Mouse (Mus musculus): ENCODE data around the gene Mcm2.

The Mcm2 gene

DNA sequence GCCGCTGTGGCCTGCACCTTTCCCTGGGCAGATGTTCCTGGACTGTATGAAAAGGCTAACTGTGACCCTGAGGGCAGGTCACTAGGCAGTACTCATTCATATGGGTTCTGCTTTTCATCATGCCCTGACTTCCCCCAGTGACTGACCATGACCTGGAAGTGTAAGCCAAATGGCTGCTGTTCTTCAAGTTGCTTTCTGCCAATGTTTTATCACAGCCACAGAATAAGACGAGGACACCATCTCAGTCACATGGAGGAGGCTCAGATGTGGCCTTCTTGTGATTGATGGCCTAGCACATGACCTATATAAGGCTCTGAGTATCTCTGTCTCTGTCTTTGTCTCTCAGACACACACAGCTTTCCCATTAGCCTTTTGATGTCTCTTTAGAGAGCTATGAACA lies 51.0 kb downstream of the Mcm2 start:
- no peak for DNase-seq (ENCODE audit: low spot score in 2 of 2)

DNA sequence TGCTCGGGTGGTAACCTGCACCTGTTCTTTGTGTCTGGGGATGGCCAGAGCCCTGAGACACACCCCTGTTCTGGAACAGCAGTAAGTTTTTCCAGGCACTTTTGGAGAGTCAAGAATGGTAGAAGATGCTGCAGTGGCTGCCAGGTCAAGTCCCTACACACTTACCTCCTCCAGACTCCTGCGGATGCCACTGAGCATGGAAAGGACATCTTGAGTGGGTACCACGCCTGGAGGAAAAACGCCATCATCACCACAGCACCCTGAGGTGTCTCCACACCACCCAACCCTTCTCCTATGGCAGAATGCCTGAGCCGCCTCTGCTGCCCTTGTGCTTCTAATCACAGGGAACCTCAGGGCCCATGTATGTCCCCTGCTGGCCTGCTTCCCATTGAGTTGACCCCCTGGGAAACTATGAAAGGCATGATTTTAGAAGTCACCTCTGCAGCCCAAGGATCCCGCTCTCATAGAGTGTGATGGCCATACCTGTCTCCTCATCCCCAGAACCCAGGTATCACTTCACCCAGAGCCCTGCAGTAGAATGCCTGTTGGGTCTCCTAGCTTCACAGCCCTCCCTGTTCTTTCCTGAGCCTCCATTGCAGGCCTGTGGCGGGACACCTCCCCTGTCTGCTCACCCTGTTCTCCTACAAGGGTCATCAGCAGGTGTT lies 53.5 kb downstream of the Mcm2 start:
- no peak for DNase-seq (ENCODE audit: low spot score in 2 of 2)

DNA sequence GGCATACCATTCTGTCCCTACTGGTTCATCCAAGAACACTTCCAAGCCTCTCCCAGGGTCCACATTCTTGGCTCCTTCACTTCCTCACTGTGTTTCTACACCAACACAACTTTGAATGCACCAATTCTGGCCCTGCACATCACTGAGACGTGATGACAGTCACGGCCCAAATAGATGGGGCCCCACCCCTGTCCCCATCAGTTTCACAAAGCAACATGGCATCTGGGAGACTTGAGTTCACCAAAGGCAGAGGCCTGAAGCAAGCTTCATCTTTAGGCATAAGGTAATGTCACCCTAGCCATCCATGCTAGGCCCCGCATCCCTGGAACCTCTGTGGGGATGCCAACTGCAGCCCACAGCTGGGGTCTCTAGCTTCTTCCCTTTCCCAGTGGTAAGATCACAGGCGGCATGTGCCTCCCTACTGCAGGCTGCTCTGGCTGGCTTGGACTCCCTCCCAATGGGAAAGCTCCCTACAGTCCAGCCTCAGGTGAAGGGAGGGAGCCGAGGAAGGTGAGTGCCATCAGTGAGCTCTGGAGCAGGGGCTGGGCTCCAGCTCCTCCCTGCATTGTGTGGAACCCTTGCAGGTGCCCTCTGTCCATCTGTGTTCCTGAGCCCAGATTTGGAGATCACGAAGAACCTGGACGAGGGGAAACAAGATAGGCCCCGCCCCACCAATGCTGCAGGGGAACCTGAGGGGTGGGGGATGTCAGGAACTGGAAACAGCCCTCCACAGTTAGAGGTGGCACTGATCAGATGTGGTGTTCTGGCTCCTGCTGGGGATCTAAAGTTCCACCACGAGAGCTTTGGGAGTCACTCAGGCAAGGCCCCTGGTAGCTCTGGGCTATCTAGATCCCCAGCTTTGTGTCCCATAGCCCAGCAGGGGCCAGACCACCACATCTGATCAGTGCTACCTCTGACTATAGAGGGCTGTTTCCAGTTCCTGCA lies 54.5 kb downstream of the Mcm2 start:
- DNase-seq (ENCODE audit: low spot score in 2 of 2), result no peak

DNA sequence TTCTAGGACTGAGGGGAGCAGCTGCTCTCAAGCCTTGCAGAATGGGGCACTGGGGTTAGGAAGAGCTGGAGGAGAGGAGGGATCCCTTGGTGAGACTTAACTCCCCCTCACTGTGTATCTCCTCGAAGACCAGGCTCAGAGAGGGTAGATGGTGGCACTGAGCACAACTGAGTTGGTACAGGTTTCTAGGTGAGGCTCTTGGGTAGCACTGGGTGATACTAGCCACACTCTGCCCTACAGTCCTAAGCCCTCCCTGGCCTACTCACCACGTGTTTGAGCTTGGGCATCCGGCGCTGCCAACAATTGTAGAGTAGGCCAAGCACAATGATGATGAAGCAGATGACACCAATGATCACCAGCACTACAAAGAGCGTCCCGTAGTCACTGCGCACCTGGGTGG lies 55.3 kb downstream of the Mcm2 start:
- no peak for DNase-seq (ENCODE audit: low spot score in 2 of 2)

DNA sequence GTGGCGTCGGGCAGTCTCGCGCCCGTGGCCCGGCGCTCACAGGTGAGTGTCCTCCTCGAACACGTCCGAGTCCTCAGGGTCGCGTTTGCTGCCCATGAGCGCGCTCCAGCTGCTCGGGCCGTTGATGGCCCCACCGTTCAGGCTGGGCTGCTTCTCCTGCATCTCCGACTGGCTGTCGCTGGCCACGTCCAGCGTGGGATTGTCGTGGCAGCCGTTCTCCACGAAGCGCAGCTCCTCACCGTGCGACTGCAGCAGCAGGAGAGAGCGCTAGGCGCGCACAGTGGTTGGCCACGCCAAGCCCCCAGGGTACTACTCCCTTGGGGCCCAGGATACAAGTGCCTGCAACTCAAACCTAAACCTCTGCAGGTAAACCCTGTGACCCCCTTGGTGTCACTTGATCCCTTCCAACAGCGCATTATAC lies 55.8 kb downstream of the Mcm2 start:
- DNase-seq (ENCODE audit: low spot score in 2 of 2), result no peak

DNA sequence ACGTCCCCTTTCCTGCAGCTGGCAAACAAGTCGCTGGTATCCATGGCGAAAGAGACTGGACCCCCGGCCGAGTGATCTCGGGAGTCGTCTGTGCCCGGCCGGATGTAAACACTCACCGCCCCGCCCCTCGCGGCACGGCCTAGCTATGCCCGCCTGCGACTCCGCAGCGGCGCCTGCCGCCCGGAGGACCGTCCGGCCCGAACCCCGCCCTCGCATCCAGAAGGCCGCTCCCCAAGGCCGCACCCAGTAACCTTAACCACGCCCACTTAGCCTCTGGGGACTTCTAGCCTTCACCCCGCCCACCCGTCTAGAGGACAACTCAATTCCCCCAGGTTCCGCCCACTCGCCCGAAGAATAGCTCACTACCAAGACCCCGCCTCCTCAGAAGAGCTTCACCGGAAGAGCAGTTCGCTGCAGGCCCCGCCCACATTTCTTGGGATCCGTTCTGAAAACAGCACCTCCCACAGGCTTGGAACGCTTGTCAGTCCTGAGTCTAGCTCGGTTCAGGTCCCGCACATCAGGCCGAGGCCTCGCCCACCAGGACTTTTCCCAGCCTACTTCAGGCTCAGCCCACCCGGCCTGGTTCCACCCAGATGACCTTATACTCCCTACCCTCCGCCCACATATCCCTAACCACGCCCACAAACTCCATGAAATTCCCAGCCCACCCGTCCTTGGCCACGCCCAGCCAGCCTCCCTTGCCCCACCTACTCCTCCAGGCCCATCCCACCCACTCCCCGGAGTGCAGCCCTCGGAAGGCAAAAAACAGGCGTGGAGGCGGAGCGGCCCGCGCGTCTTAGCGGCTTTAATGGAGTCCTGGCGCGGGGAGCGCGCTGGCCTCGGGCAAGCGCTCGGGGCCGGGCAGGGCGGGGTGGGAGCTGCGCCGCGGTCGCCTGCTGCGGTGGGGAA lies 56.5 kb downstream of the Mcm2 start, which contains the start of gene Abtb1:
Gene Abtb1 (minus strand): TSS at position 204 of the 909 bp plus-strand sequence.
- peak; percentile 99 to 100 for DNase-seq (ENCODE audit: low spot score in 2 of 2)

DNA sequence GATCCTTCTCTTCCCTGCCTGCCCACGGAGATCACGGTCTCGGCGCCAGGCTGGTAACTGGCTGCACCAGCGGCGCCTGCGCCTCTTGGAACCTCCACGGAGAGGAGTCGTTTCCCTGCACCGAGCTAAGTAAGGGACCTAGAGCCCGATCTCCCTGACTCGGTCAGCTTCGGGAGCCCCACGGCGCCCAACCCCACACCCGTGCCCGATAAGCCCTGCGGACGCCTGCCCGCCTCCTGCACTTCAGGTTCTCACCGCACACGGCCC lies 57.1 kb downstream of the Mcm2 start:
- DNase-seq (ENCODE audit: low spot score in 2 of 2), result no peak

DNA sequence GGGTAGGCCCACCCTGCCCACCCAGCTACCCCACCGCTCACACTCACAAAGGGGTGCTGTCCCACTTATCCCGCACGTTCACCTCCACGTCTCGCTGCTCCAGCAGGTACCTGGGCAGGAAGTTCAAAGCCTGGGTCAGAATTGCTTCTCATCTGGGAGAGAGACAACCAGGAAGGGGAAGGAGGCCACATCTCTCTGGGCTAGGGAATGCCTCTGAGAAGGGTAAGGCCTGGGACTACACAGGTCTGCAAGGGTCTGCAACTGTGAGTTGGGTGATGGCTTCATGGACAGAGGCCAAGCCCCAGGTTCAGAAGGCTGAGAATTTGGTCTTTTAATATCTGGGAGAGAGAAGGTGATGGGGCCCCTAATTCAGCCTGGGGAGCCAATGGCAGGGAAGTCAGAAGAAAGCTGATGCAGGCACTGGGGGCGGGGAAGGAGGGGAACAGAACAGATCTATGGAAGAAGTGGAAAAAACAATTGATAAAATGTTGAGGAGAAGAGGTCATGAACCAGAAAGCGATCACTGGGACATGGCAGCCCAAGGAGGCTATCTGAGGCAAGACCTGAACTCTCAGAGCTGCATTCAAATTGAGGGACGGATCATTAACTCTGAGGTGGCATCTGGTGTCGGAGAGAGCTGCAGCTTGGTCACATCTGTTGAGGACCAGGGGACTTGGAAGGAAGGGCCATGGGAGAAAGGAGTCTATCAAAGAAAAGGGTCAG lies 57.6 kb downstream of the Mcm2 start:
- no peak for DNase-seq (ENCODE audit: low spot score in 2 of 2)

DNA sequence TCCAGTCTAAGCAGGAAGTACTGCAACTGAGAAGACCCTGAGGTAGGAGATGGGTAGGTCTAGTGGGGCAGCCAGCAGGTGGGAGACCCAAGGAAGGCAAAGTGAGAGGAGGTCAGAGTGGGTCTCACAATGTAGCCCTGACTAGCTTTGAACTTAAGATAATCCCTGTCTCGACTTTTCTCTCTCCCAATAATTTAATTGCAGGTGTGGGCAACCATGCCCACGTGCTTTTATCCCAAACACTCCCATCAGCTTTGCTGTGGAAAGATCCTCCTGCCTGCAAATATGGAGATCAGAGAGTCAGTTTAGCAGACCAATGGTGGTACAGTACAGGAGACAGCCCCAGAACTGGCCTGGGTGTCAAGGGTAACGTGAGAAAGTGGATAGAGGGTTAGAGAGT lies 58.4 kb downstream of the Mcm2 start:
- no peak for DNase-seq (ENCODE audit: low spot score in 2 of 2)

DNA sequence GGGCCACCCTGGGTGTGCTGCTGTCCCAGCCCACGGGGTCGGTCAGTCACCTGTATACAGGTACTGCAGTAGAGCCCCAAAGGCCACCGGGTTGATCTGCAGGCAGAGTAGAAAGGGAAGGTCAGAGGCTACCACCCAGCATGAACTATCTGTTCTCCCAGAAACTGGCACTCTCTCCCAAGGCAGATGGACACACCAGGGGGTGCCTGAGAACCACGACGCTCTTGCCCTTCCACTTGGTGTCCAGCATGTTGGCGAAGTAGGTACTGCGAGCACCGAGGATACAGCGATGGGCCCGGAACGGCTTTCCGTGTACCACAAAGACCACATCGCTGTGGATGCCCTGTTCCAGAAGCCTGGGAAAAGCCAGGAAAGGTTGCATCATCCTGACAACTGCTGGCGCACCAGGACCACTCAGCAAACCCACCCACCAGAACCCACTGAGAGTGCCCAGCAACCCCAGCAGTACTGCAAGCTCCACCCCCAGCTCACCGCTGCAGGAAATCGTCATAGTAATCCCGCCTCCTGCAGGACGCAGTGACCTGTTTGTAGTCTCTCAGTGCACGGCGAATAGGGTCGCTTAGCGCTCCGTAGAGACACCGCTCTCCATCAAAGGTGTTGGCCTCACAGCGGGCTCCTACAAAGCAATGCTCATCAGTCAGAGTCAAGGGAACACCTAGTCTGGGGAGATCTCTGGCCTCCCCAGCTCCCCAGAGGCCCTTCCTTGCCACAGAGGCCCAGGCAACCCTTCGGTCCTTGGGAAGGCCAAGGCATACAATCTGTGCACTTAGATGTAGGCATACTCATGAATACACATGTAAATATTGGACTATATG lies 59.2 kb downstream of the Mcm2 start:
- no peak for DNase-seq (ENCODE audit: low spot score in 2 of 2)

DNA sequence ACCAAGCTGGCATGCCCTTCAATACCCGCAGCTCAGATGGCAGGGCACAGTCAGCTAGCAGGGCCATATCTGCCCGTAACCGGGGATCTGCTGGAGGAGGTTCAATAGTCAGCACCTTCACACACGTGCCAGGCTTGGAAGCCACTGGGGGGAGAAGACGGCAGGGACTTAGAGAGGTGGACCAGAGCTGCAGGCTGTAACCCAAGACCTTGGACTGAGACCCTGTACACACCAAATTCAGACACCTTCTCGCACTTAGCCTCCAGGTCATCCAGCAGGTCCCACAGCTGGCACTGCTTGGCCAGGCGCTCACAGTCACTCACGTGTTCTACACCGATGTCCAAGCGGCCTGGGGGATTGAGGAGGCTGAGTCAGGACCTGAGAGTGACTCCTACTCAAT lies 60.0 kb downstream of the Mcm2 start:
- DNase-seq (ENCODE audit: low spot score in 2 of 2), result no peak

DNA sequence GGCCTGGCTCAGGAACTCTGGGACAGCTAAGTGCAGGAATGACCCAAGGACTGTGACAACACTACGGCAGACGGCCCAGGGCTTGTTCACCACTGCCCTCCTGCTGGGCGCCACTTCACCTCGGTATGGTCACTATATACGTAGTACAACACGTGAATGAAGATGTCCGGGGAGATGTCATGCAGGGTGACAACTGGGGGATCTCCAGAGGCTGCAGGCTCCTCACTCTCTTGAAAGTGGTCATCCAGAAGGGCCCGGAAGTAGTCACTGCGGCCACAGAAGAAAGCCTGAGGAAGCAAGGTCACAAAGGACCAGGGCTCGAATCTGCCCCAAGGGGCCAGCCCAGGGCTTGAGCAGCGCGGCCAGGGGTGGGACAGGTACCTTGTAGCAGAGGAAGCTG lies 60.6 kb downstream of the Mcm2 start:
- DNase-seq (ENCODE audit: low spot score in 2 of 2), result no peak

DNA sequence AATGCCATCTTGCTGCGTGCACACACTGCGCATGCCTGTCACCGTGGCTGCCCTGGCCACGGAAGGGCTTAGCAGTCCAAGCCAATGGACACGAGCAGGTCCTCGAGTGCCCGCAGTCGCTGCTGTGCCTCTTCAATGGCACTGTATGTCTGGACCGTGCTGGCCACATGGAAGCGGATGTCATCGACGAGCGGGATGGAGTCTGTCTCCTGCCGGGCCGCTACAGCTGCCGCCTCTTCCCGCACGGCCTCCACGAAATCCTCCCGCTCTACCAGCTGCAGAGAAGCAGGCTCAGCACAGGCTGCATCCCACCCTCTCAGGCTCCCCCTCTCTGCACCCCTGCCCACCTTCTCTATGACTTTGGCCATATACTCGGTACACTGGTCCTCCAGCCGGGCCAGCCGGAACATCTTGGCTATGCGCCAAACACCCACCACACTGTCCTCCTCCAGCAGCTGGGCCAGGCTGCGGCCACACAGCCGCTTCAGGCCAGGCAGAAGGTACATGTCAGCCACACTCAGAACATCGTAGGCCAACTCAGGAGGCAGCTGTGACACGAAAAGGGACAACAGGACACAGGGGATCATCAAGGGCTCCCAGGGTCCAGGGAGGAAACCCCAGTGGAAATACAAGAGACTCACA lies 62.3 kb downstream of the Mcm2 start:
- DNase-seq (ENCODE audit: low spot score in 2 of 2), result peak in 1 of 2 experiments; percentile 36

DNA sequence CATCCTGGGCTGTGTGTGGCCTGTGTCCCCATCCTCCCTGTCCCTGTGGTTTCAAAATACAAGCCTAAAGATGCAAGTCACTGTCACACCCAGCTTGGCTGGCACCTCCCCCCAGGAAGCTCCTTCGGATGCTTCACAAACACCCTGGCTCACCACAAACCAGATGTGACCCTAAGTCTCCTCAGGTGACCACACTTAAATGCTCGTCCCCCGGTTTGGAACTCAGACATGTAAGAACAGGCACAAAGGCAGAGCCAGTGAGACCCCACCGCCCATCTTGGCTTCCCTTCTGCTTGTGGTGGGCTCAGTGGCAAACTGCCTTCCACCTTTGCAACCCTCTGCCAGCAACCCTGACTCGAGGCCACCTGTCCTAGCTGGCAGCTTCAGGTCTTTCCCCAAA lies 63.5 kb downstream of the Mcm2 start:
- no peak for DNase-seq (ENCODE audit: low spot score in 2 of 2)
